8 mouse cellular contexts compared by ENCODE assay signal in the genomic region with DNA sequence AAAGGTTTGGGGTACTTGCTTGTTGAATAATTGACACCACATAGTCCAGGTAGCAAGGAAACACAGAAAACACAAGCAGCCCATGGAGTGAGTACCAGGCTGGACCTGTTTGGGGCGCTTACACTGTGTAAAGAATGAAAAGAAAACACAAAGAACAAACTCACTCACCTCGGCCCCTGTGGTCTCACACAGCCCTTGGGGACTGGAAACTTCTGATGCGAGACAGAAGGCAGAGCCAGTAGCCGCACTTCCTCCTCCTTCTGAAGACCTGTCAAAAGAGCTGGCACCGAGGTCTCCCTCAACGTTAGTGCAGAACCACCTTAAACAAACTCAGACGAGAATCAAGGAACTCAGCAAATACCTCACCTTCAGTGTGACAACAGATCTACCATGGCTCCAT.
DNase-seq lines count a peak whose midpoint lies in the region; ATAC-seq and TF ChIP-seq lines count a peak whose summit lies in the region.
"Had no signal": no experiment of that assay in that cellular context is flagged by ENCODE, and none has a peak within 500 bp of the region (broad histone marks: within the 10 kb centered on the region; RNA-seq: fewer than 3 reads in every experiment).

No protein-coding gene starts in this region.

- ATAC-seq in neural tube, embryonic 11.5 days (ENCODE audit: insufficient read depth, low FRiP score, low TSS enrichment): no peak
- no peak for ATAC-seq in neural tube, embryonic 15.5 days (ENCODE audit: low FRiP score)
- ATAC-seq in lung, postnatal 0 days: no peak
- ATAC-seq: Patski had no signal

- no peaks in the 10 kb centered on the region for H3K36me3 ChIP-seq in neural tube, embryonic 11.5 days (ENCODE audit: control insufficient read depth, insufficient read depth, low read length)
- H3K36me3 ChIP-seq in neural tube, embryonic 15.5 days: no peaks in the 10 kb centered on the region
- no peaks in the 10 kb centered on the region for H3K36me3 ChIP-seq in lung, postnatal 0 days (ENCODE audit: insufficient read depth, low read length)

- intact Hi-C loops in heart, postnatal 25 days (cut with DNase I): no loop called here

- H3K27me3 ChIP-seq in neural tube, embryonic 11.5 days (ENCODE audit: control insufficient read depth, insufficient read depth, low read length): no peaks in the 10 kb centered on the region
- no peaks in the 10 kb centered on the region for H3K27me3 ChIP-seq in neural tube, embryonic 15.5 days (replicated peaks)
- H3K27me3 ChIP-seq in lung, postnatal 0 days (replicated peaks; ENCODE audit: insufficient read depth, low read length): no peaks in the 10 kb centered on the region
- H3K27me3 ChIP-seq: Patski had no signal

- H3K9ac ChIP-seq in neural tube, embryonic 11.5 days (ENCODE audit: low read length): no peak overlapping the region
- H3K9ac ChIP-seq in neural tube, embryonic 15.5 days (replicated peaks): no peak overlapping the region
- H3K9ac ChIP-seq in lung, postnatal 0 days (replicated peaks; ENCODE audit: low read depth): no peak overlapping the region

- no peak overlapping the region for H3K4me3 ChIP-seq in neural tube, embryonic 11.5 days (ENCODE audit: low read depth, low read length)
- no peak overlapping the region for H3K4me3 ChIP-seq in neural tube, embryonic 15.5 days (replicated peaks)
- no peak overlapping the region for H3K4me3 ChIP-seq in lung, postnatal 0 days (ENCODE audit: low read depth, low read length)

- H3K4me2 ChIP-seq in neural tube, embryonic 11.5 days (ENCODE audit: low read depth): no peak overlapping the region
- no peak overlapping the region for H3K4me2 ChIP-seq in neural tube, embryonic 15.5 days
- H3K4me2 ChIP-seq in lung, postnatal 0 days (replicated peaks; ENCODE audit: low read depth, low read length): no peak overlapping the region

- no peak overlapping the region for H3K27ac ChIP-seq in neural tube, embryonic 11.5 days (ENCODE audit: low read depth, low read length)
- no peak overlapping the region for H3K27ac ChIP-seq in neural tube, embryonic 15.5 days (replicated peaks)
- H3K27ac ChIP-seq in lung, postnatal 0 days (ENCODE audit: low read length): no peak overlapping the region

- no peak for TF ChIP-seq CTCF in lung, postnatal 0 days (IDR thresholded peaks at IDR 0.05)

- peak; percentile 10 for DNase-seq in neural tube, embryonic 11.5 days (ENCODE audit: low spot score)
- peak; percentile 27 for DNase-seq in lung, postnatal 0 days (ENCODE audit: low spot score)
- peak; percentile 20 to 68 for DNase-seq in spleen, postnatal 10 days (ENCODE audit: low spot score in 2 of 2)
- DNase-seq in right cerebral cortex, postnatal 10 days (ENCODE audit: low spot score in 2 of 2): no peak
- no peak for DNase-seq in heart, postnatal 25 days (ENCODE audit: low spot score)
- DNase-seq in layer of hippocampus, adult 8-10 months (ENCODE audit: low spot score in 2 of 2): no peak

- 75% methylated on average over 7 of the region's 7 CpGs for WGBS in neural tube, embryonic 11.5 days
- WGBS in neural tube, embryonic 15.5 days: 78% methylated on average over 7 of the region's 7 CpGs
- WGBS in lung, postnatal 0 days: 34% methylated on average over 7 of the region's 7 CpGs

- H3K4me1 ChIP-seq in neural tube, embryonic 11.5 days (ENCODE audit: control insufficient read depth, insufficient read depth, low read length): no peaks in the 10 kb centered on the region
- H3K4me1 ChIP-seq in neural tube, embryonic 15.5 days: peaks cover 6% of the 10 kb centered on the region; the same call in 1 of the 2 replicates
- H3K4me1 ChIP-seq in lung, postnatal 0 days (ENCODE audit: insufficient read depth, low read depth, low read length): no peaks in the 10 kb centered on the region

- TF ChIP-seq EP300 in lung, postnatal 0 days (IDR thresholded peaks at IDR 0.05): no peak

- no peaks in the 10 kb centered on the region for H3K9me3 ChIP-seq in neural tube, embryonic 11.5 days (ENCODE audit: control insufficient read depth, low read length)
- H3K9me3 ChIP-seq in neural tube, embryonic 15.5 days (replicated peaks): no peaks in the 10 kb centered on the region
- no peaks in the 10 kb centered on the region for H3K9me3 ChIP-seq in lung, postnatal 0 days (ENCODE audit: low read length)

Comparison
In these comparisons a context has a peak if more than half of its experiments do, and no peak if none do; other contexts are left out.
1. DNase-seq: peak in neural tube, embryonic 11.5 days (single experiment), lung, postnatal 0 days (single experiment) and spleen, postnatal 10 days (2 of 2); none in right cerebral cortex, postnatal 10 days (0 of 2), heart, postnatal 25 days (single experiment) and layer of hippocampus, adult 8-10 months (0 of 2).